Mouse (Mus musculus) embryo, embryonic 9.5 days (tissue): Measurements from ENCODE around the gene Slc25a14.
A peak's percentile ranks its signal among the peaks of the same experiment; 100 is the strongest.

Experiments
- DNase-seq: peaks from one replicate; pipeline ENCODE4 v3.0.0-alpha.2; 2017; ENCODE audit errors: extremely low spot score

Gene Slc25a14

GRCm38 (mm10) chrX:48623379-48624053, at the start of gene Slc25a14:
TSS of gene Slc25a14 (plus strand) at chrX:48623413.
- DNase-seq, result peak; percentile 79

- no peak for DNase-seq
Measured at GRCm38 (mm10) chrX:48583332-48583731, 39.9 kb upstream of the Slc25a14 start.

GRCm38 (mm10) chrX:48593721-48594098, 29.5 kb upstream of the Slc25a14 start:
- DNase-seq, result no peak

- peak; percentile 79 for DNase-seq
Measured at GRCm38 (mm10) chrX:48594099-48594760, 29.0 kb upstream of the Slc25a14 start, which contains the start of gene Zfp280c. TSS of gene Zfp280c (minus strand) at chrX:48594504.

- DNase-seq, result no peak
Measured at GRCm38 (mm10) chrX:48596053-48596452, 27.2 kb upstream of the Slc25a14 start.

- no peak for DNase-seq
Measured at GRCm38 (mm10) chrX:48596906-48597305, 26.3 kb upstream of the Slc25a14 start.

GRCm38 (mm10) chrX:48604872-48605271, 18.3 kb upstream of the Slc25a14 start:
- no peak for DNase-seq

GRCm38 (mm10) chrX:48623049-48623378, 199 bp upstream of the Slc25a14 start:
- no peak for DNase-seq

GRCm38 (mm10) chrX:48624054-48624420, 824 bp downstream of the Slc25a14 start:
- DNase-seq, result no peak

- DNase-seq, result no peak
Measured at GRCm38 (mm10) chrX:48637032-48637431, 13.8 kb downstream of the Slc25a14 start.

GRCm38 (mm10) chrX:48644122-48644521, 20.9 kb downstream of the Slc25a14 start:
- DNase-seq, result no peak

GRCm38 (mm10) chrX:48666807-48667206, 43.6 kb downstream of the Slc25a14 start:
- peak; percentile 3 for DNase-seq

- DNase-seq, result no peak
Measured at GRCm38 (mm10) chrX:48669588-48669987, 46.4 kb downstream of the Slc25a14 start.

- DNase-seq, result no peak
Measured at GRCm38 (mm10) chrX:48671714-48672113, 48.5 kb downstream of the Slc25a14 start.

GRCm38 (mm10) chrX:48674171-48674570, 51.0 kb downstream of the Slc25a14 start, which contains the start of gene Gpr119:
TSS of gene Gpr119 (minus strand) at chrX:48674478.
- DNase-seq, result no peak

- DNase-seq, result peak; percentile 19
Measured at GRCm38 (mm10) chrX:48683451-48683850, 60.2 kb downstream of the Slc25a14 start.

- DNase-seq, result no peak
Measured at GRCm38 (mm10) chrX:48683857-48684256, 60.6 kb downstream of the Slc25a14 start.

- DNase-seq, result no peak
Measured at GRCm38 (mm10) chrX:48694460-48694859, 71.2 kb downstream of the Slc25a14 start.

- peak; percentile 84 for DNase-seq
Measured at GRCm38 (mm10) chrX:48694864-48695371, 71.7 kb downstream of the Slc25a14 start, which contains the start of gene Rbmx2. TSS of gene Rbmx2 (plus strand) at chrX:48695004.

GRCm38 (mm10) chrX:48709701-48710100, 86.5 kb downstream of the Slc25a14 start:
- no peak for DNase-seq
